Mouse (Mus musculus) splenic B cell, adult 2 months (primary cell): ENCODE results near the gene Fam120b.

Experiments
- DNase-seq: peaks from one replicate; pipeline ENCODE4 v3.0.0-alpha.2; 2011; ENCODE audit warnings: low read depth, low spot score
- H3K27me3 ChIP-seq: 2 replicates; pipeline ENCODE4 v1.6.1; 2012; ENCODE audit warnings: mild to moderate bottlenecking, low read length, moderate library complexity, mixed read lengths; ENCODE audit not compliant: control insufficient read depth, poor library complexity, insufficient read depth, severe bottlenecking
- H3K36me3 ChIP-seq: 2 replicates; pipeline ENCODE4 v1.6.1; 2012; ENCODE audit warnings: mild to moderate bottlenecking, low read length, moderate library complexity, mixed read lengths; ENCODE audit not compliant: control insufficient read depth, poor library complexity, insufficient read depth, severe bottlenecking

The Fam120b gene

DNA sequence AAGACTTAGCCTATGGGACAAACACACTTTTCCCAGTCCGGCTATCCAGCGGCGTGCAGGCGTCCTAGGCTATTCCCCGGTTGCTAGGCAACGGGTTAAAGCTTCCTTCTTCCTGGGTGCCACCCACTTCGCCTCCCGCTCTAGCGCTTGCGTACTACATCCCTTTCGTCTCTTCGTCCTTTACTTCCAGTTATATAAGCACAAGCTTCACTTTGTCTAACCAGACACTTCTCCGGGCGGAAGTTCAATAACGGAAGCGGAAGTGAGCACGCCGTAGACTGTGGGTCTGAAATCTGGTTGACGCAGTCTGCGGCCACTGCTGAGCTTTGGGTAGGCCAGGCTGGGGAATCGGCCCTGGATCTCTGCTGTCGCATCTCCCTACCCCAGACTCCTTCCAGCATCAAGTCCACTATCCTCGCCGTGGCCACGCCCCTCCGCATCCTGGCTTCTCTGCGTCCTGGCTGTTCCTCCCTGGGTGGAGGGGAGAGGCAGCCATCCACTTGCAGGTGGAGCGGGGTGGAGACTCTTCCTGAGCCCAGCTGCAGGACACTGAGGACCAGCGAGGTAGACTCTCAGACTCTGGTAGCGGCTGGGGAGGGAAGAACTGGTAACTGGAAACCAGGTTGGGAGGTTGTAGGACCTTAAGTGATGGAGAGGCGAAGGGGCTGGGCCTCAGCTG is at the start of gene Fam120b:
Gene Fam120b (plus strand): TSS at position 206 of the 679 bp plus-strand sequence.
- H3K27me3 ChIP-seq = no peaks in the 10 kb centered on the region
- peak; percentile 95 for DNase-seq
- H3K36me3 ChIP-seq = 0 out of 2 replicates have a peak, but pooled peaks cover 2% of the 10 kb centered on the region

DNA sequence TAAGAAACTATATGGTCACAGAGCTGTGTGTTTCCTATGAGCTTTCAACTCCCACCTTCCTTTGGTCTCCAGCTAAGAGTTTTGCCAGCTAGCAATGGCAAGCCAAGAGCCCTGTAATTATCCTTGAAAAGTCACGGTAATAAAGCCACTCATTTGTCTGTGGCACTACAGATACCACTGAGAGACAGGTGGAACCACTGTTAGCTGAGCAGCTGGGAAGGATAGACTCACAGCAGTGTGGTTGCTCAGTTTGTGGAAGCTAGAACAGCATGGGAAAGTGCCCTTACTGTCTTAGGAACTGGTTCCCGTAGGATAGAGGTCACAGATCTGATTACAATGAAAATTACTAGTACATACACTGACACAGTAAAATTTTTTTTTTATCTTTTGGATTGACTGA is 45.9 kb upstream of the Fam120b start:
- no peak for DNase-seq
- Histone ChIP-seq H3K36me3 (no peaks in the 10 kb centered on the region), H3K27me3 (no peaks in the 10 kb centered on the region)

DNA sequence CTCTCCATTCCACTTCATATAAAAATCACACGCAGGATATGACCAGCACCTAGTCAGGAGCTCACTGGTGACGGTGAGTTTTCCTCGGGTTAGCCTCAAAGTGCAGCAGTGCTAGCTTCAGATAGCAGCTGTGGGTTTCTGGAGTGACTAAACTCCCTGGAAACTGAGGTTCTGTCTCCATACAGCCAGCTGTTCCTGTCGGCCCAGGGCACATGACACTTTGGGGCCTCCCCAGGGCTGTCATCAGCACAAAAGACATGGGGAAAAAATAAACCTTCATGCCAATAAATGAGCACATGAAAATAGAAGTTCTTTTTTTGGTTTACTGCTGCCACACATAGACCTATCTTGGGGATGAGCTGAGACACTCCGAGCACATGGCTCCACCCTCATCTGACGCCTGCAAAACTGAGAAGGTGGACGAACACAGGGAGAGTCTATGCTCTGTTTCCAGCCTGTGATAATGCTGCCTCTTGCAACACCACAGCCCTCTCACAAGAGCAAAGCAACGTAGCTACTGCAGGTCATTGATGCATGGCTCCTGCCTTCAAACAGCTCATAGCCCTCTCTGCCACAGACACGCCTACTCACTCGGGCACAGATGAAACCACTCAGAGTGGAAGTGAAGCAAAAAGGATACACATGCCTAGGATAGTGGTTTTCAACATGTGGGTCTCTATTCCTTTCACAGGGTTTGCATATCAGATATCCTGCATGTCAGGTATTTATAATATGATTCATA is 43.0 kb upstream of the Fam120b start:
- no peaks in the 10 kb centered on the region for H3K27me3 ChIP-seq
- H3K36me3 ChIP-seq = no peaks in the 10 kb centered on the region
- peak; percentile 81 for DNase-seq

GRCm38 (mm10) chr17:15354006-15354405 is 42.0 kb upstream of the Fam120b start:
- no peak for DNase-seq
- Histone ChIP-seq H3K36me3 (no peaks in the 10 kb centered on the region), H3K27me3 (no peaks in the 10 kb centered on the region)

DNA sequence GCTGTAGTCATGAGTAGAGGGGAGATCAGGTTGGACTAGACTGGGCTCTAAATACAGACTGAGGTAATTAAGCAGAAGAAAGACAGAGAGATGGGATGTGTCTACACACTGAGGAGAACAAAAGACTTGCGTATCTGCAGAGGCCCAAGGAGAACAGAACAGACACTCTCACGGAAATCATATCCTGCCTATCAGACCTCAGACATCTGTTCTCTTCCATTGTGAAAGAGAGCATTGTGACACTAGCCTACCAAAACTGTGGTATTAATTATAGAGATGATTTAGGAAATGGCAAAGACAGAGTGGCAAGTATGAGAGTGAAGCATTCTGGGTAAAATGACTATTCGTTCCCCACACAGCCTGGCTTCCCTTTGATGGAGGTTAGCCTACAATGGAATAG is 40.9 kb upstream of the Fam120b start:
- no peak for DNase-seq
- H3K36me3 ChIP-seq = no peaks in the 10 kb centered on the region
- no peaks in the 10 kb centered on the region for H3K27me3 ChIP-seq

GRCm38 (mm10) chr17:15356526-15356925 is 39.5 kb upstream of the Fam120b start:
- DNase-seq = no peak
- H3K27me3 ChIP-seq = no peaks in the 10 kb centered on the region
- no peaks in the 10 kb centered on the region for H3K36me3 ChIP-seq

GRCm38 (mm10) chr17:15357071-15357470 is 38.9 kb upstream of the Fam120b start:
- no peaks in the 10 kb centered on the region for H3K27me3 ChIP-seq

DNA sequence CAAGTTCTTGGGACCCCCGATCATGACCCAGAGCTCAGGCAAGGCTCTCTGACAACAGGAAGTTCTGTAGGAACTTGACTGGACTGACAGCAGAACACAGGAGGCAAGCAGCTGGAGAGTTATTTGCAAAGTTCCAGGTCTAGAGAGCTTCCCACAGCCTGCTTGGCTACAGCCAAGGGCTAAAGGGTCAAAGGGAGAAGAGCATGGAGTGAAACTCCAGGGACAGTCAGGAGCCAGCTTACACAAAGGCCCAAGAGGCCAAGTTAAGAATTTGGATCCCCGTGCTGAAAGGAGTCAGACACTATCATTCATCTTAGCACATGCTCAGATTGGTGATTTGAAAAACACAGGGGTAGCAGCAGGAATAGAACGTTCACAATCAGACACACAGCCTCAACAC is 32.3 kb upstream of the Fam120b start:
- no peak for DNase-seq
- 0 out of 2 replicates have a peak, but pooled peaks cover 3% of the 10 kb centered on the region for H3K36me3 ChIP-seq
- H3K27me3 ChIP-seq = no peaks in the 10 kb centered on the region; the same call in 1 of the 2 replicates

More at GRCm38 (mm10) chr17:15357071-15357470, 38.9 kb upstream of the Fam120b start:
- DNase-seq = no peak
- no peaks in the 10 kb centered on the region for H3K36me3 ChIP-seq

- peaks cover 1% of the 10 kb centered on the region; the same call in 1 of the 2 replicates for H3K27me3 ChIP-seq
- peaks cover 3% of the 10 kb centered on the region; the same call in 1 of the 2 replicates for H3K36me3 ChIP-seq
- DNase-seq = no peak
Observed at GRCm38 (mm10) chr17:15365650-15366049, 30.4 kb upstream of the Fam120b start.

DNA sequence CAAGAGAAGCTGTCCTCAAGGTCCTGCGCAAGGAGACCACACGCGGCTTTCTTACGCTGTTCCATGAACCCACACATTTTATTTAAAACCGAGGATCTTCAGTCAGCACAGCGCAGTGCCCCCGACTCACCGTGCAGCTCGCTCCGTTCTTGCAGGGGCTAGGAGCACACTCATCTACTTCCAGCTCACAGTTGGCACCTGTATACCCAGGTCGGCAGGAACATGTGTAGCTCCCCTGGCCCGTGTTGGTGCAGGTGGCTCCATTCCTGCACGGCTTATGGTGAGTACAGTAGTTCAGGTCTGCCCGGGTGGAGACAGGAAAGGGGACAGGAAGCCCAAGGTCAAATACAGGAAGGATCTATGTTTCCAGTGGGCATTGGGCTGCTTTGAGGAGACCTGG is 25.6 kb upstream of the Fam120b start:
- DNase-seq = no peak
- Histone ChIP-seq H3K27me3 (peaks cover 1% of the 10 kb centered on the region; the same call in 1 of the 2 replicates), H3K36me3 (peaks cover 3% of the 10 kb centered on the region; the same call in 1 of the 2 replicates)

DNA sequence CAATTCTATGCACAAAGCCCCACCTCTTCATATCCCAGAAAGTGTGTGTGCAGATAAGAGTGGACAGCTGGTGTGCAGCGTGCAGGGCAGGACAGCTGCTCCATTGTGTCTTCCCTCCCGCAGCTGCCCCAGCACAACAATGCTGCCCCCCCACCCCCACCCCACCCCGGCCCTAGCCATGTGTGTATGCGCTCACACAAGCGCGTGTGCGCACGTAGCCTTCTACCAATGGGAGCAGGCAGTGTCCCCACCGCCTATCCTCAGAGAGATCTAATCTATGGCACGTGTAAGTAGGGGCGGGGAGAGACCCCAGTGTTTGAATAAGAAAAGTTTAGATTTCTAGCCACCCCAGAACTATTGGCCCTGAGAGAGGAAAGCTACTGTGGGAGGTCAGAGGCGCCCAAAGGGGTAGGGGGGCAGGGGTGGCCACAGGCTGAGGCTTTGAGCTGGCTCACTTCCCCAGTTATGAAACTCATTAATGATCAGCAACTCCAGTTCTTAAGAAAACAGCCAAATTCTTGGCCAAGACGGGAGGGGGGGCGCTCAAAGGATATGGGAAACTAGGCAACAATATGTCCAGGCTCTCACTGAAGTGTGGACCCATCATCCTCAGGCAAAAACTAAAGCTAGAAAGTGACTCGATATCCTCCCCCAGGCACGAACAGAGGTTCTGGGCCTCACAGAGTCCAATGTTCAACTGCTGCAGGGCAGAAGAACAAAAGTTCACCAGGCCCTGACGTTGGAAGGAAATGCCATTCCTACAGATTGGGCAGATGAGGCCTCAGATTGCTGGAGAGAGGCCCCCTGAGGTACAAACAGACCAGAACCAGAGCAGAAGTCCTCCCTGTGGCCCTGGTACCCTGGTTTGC is 23.8 kb upstream of the Fam120b start:
- Histone ChIP-seq H3K27me3 (peaks cover 1% of the 10 kb centered on the region; the same call in 1 of the 2 replicates), H3K36me3 (peaks cover 3% of the 10 kb centered on the region; the same call in 1 of the 2 replicates)
- DNase-seq = no peak

DNA sequence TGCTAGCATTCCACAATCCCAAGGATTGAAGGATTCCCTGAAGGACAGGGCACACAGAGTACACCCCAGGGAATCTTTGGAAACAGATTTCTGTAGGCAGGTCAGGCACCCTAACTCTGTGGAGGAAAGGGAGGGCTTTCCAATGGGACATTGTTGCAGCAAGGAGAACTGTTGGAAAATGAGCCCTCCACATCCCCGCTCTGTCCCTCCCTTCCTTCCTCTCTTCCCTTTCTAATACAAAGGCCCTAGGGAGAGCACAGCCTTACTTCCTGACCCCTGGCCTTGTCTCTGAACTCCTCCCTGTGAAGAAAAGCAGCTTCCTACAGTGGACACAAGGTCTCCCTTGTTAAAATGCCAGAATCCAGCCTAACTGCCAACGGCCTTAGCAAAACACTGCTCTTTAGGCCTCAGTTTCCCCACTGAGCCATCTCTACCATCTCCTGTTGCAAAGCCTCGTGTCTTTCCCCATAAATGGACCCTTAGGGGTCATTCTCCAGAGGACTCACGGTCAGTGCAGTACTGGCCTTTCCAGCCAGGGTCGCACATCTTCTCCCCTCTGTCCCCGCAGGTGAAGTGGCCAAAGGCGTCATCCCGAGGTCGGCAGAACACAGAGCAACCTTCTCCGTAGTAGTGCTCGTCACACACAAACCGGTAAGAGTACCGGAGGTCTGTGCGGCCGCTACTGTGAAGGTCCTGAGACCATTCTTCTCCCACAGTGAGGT is 22.9 kb upstream of the Fam120b start:
- H3K27me3 ChIP-seq = peaks cover 1% of the 10 kb centered on the region; the same call in 1 of the 2 replicates
- DNase-seq = no peak
- no peaks in the 10 kb centered on the region; the same call in 1 of the 2 replicates for H3K36me3 ChIP-seq

GRCm38 (mm10) chr17:15374321-15375141 is 21.5 kb upstream of the Fam120b start:
- H3K36me3 ChIP-seq = no peaks in the 10 kb centered on the region; the same call in 1 of the 2 replicates
- DNase-seq = peak; percentile 25
- H3K27me3 ChIP-seq = 0 out of 2 replicates have a peak, but pooled peaks cover under 1% of the 10 kb centered on the region
